Mouse (Mus musculus) thymus, adult 2 months (tissue): ENCODE measurements around the gene Fndc3b.

Experiments used
- CTCF ChIP-seq: fragments of 200-500 bp; IDR thresholded peaks from 2 replicates; pipeline ENCODE4 v1.5.1; 2012; ENCODE audit warnings: mild to moderate bottlenecking, control low read depth, low read length, moderate library complexity, borderline replicate concordance; ENCODE audit not compliant: control insufficient read depth, poor library complexity, insufficient read depth; ENCODE audit errors: extremely low read depth
- POLR2A ChIP-seq: fragments of 200-500 bp; IDR thresholded peaks from 2 replicates; pipeline ENCODE4 v1.6.1; 2012; ENCODE audit warnings: mild to moderate bottlenecking, low read length, control low read depth, moderate library complexity; ENCODE audit not compliant: control insufficient read depth, poor library complexity, insufficient read depth; ENCODE audit errors: extremely low read depth

DNA sequence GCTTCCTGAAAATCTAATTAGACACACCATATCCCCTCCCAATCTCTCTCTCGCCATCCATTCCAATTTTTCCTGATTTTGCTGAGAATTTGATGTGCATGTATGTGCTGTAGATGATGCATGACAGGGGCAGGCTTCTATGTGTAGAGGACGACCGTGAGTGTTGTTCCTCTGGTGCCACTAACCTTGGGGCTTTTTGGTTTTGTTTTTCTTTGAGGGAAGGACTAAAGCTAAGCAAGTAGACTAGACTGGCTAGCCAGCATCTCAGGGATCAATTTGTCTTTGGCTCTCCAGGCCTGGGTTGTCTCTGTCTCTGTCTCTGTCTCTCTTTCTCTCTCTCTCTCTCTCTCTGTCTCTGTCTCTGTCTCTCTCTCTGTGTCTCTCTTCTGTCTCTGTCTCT lies 106.0 kb downstream of the Fndc3b start:
- TF ChIP-seq CTCF (no peak), POLR2A (no peak)
